Mouse (Mus musculus) WW6 (cell line): ENCODE data around the gene Lcorl.
"Not testable (repeated sequence)": the region's sequence is repeated elsewhere in the genome, so short reads cannot be mapped to it uniquely, and the experiment has no call there.

Experiments
- DNase-seq: peaks from one replicate; pipeline ENCODE4 v3.0.0-alpha.2; 2013; ENCODE audit warnings: low read depth, low spot score

Gene Lcorl

GRCm38 (mm10) chr5:45709653-45710052 is 147.8 kb downstream of the Lcorl start:
- DNase-seq, result no peak

DNA sequence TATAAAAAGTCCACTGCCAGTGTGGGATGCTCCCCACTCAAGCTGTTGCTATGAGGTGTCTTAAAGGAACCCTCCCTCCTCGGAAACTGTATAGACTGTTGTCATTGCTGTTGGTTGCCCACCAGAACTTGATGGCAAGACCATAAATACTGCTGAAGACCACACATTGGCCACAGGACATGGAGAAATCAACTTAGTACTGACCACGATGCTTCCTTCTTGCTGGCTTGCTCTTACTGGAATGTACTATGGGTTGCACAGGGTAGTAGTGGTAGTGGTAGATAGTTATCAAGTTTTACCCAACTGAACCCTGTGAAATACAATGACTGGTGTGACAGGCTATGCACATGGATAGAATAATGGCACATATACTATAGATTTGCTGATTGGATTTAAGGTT is 150.6 kb downstream of the Lcorl start:
- no peak for DNase-seq

- no peak for DNase-seq
Measured at GRCm38 (mm10) chr5:45691678-45692077, 165.7 kb downstream of the Lcorl start.

DNA sequence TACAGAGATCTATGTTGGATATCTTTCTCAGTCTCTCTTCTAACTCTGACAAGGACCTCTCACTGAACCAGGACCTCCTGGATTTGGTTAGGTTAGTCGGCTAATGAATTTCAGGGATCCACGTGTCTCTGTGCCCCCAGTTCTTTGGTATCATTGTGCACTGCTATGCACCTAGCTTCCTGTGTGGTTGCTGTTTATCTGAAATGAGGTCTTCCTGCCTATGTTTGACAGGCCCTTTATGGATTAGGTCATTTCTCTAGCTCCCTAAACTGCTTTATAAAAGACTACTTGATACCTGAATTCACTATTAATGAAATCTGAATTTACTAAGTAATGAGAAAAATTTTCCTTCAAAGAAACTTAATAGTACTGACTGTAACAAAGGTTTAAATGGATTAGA is 166.6 kb downstream of the Lcorl start:
- no peak for DNase-seq

DNA sequence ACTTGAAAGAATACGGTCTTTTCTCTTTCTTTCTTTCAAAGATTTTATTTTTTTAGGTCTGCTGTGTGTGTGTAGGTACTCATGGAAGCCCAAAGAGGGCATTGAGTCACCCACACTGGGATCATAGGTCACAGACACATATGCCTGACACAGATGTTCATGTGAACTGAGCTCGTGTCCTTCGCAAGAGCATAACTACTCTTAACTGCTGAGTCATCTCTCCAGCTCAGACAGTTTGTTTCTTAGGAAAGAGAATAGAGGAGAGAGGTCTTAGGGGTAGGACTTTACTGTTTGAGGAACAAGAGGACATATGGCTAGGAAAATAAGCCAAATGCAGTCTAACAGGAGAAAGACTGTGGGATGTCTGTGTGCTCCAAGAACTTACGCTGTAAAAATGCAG is 168.3 kb downstream of the Lcorl start:
- DNase-seq, result no peak

- no peak for DNase-seq
Measured at GRCm38 (mm10) chr5:45686223-45686622, 171.2 kb downstream of the Lcorl start.

DNA sequence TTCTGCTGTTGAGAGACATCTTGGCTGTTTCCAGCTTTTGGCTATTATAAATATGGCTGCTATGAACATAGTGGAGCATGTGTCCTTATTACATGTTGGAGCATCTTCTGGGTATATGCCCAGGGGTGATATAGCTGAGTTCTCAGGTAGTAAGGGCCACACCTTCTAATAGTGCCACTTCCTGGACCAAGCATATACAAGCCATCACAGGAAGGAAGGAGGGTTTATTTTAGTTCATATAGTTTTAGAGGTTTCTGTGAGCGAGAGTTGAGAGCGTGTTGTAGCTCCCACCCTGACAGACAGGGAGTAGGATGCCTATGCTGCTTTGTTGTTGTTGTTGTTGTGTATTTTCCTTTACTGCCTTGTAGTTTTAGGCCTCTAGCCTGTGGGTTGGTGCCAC is 172.2 kb downstream of the Lcorl start:
- no peak for DNase-seq

- DNase-seq, result no peak
Measured at GRCm38 (mm10) chr5:45683388-45683787, 174.0 kb downstream of the Lcorl start.

DNA sequence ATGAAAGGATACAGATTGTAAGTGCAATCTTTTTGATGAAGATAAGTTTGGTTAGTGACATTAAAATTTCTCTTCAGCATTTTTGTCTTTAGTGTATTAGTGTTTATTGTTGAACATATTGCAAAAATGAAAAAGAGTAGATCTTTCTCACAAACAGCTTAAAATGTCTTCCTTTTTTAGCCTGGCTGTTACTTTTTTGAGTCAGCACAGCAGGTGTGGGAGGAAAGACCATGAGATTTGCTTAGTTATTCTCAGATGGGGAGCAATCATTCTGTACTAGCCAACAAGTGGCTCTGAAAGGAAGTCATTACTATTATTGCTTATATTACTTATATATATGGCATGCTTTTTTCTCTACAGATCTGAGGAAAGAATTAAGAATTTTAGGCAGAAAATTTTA is 177.5 kb downstream of the Lcorl start:
- DNase-seq, result no peak

- DNase-seq, result no peak
Measured at GRCm38 (mm10) chr5:45677639-45678038, 179.8 kb downstream of the Lcorl start.

- DNase-seq, result no peak
Measured at GRCm38 (mm10) chr5:45675032-45675431, 182.4 kb downstream of the Lcorl start.

GRCm38 (mm10) chr5:45670894-45671494 is 186.4 kb downstream of the Lcorl start:
- DNase-seq, result no peak

GRCm38 (mm10) chr5:45670280-45670670 is 187.1 kb downstream of the Lcorl start:
- DNase-seq, result no peak

DNA sequence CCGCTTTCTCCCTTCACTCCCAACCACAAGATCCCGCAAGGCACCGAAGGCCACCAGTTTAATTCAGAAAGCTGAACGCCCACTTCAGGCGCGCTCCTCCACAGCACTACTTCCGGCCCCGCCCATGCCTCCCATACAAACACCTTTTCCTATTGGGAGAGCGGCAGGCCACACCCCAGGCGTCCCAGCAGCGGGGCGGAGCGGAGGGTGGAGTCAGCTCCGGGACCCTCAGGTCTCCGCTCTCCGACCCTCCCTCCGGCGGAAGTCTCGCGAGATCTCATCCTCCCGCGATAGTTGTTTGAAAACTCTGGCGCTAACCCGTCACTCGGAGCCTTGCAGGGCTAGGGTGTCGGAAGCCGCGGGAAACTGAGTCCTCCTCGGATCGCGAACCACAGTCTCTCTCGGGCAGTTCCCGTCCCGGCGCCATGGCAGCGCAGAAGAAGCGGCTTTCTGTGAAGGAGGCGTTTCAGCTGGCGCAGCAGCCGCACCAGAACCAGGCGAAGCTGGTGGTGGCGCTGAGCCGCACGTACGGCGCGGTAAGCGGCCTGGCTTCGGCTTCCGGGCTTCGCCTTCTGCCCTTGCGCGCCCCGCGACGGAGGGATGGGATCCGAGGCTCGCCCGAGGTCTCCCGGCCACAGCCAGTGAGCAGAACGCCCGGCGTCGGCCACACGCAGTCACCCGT is 187.7 kb downstream of the Lcorl start, which contains the start of gene Ncapg:
Gene Ncapg (plus strand): TSS at position 322 of the 682 bp plus-strand sequence.
- peak; percentile 94 for DNase-seq

GRCm38 (mm10) chr5:45669234-45669597 is 188.2 kb downstream of the Lcorl start:
- no peak for DNase-seq

GRCm38 (mm10) chr5:45668831-45669230 is 188.6 kb downstream of the Lcorl start:
- no peak for DNase-seq

DNA sequence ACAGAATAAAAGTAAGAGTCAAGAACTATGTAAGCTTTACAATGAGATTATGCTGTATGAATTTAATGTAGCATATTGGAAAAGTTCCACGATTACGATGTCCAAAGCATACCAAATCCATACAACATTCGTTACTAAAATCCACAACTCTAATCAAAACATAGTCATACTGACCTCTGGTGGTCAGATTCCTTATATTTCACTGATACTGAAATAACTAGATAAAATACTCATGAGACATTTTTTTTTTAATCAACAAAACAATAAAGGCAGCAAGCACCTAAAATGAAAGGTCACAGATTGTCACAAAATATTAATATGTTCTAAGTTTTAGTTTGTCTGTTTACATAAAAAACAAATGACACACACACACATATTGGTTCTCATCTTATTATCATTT is 189.1 kb downstream of the Lcorl start:
- DNase-seq, result no peak

DNA sequence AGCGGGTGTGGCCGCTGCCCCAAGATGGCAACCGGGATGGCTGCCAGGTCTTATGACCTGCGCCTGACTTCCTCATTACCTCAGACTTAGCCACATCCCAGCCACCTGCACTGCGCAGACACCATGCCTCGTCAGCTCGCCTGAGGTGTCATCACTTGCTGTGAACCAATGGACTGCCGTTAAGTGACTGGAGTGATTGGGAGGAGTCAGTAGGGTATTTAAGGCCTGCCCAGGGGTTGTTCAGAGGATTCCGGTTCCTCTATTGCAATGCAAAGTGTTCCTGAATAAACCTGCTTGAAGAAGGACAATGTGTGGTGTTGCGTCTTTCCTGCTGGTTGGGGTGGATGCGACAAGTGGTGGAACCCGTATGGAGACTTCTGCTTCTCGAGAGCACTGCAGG is 199.0 kb downstream of the Lcorl start:
- DNase-seq, result not testable (repeated sequence)

DNA sequence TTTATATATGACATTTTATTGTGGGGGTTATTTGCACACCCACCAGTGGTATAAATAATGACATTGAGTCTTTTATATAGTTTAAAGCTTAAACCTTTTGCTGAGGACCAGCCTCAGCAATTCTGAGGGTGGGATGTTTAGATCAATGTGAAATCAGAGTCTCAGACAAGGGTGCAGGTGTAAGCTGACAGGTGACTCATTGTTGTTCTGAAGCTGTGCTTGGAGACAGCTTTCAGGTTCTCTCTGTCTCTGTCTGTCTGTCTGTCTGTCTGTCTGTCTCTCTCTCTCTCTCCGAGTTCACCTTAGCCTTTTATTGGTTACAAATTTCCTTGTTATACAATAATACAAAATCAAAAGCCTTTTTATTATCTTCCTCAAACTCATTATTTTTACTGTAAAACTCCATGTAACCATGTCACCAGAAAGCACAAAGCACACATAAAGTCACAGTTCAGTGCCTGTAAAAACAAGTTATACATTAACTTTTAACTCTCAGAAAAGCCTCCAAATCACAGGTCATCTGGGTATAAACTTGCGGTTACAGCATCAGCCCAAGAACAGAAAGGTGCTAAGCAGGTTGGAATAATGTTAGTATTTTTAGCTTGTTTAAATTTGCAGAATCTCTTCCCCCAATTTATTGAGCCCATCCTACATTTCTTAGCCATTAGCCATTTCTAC is 206.2 kb downstream of the Lcorl start:
- no peak for DNase-seq
